Mouse (Mus musculus): ENCODE measurements at regions not wholly inside any gene's neighbourhood (a gene's known extent, or its start where the extent isn't known, plus 50 kb on each side); places are given as distances from the start of the nearest gene placed in this dataset.

DNA sequence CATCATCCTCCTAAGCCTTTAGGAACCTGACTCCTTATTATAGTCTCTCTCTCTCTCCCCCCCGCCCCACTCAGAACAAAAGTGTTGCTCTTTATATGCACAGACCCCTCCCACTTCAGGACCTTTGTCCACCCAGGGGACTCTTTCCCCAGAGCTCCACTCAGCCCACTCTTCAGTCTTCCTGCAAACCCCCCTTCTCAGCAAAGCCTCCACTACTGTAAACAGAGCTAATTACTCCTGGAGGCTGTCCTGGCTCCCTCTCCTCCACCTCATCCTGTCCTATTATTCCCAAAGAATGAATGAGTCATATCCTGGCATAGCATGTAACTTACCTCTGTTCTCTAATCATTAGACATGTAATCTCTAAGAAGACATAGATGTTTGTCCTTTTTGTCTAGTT is 82.8 kb upstream of the Galnt15 start:
- DNase-seq, result no peak

DNA sequence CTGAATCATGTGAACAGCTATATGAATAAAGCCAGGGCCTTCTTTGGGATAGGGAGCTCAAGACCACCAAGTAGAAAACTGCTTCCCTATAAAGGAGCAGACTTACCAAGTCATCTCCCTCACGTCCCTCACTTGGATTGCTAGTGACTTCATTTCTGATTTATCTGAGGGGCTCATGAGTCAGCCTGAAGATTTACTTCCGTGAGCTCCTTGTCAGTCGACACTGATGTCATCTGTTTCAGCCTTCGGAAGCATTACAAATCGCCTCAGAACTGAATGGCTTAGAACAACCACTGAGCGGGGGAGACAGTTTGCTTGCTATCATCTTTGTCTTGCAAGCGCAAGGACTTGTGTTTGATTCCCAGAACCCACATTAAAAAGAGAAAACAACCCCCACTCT is 81.5 kb upstream of the Galnt15 start:
- DNase-seq, result no peak

GRCm38 (mm10) chr14:31951894-31952293 is 76.9 kb upstream of the Galnt15 start:
- no peak for DNase-seq

- DNase-seq, result no peak
Measured at GRCm38 (mm10) chr14:31953783-31954182, 75.0 kb upstream of the Galnt15 start.

DNA sequence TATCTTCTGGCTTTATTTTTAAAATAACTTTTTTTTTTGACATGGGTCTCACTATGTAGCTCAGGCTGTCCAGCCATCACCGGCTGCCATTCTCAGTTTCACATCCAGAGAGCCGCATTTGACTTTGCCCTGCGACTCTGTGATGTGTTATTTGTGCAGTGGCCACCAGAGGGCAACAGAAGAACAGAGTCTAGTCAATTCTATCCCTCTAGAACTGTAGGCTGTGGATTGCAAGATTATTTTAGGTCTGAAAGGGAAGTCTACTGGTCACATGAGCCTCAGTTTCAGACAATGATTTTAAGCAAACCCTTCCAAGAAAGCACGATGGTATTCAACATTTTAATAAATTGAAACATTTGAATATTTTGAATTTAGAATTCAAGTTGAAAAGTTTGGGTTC is 73.8 kb upstream of the Galnt15 start:
- DNase-seq, result peak; percentile 63 to 89

DNA sequence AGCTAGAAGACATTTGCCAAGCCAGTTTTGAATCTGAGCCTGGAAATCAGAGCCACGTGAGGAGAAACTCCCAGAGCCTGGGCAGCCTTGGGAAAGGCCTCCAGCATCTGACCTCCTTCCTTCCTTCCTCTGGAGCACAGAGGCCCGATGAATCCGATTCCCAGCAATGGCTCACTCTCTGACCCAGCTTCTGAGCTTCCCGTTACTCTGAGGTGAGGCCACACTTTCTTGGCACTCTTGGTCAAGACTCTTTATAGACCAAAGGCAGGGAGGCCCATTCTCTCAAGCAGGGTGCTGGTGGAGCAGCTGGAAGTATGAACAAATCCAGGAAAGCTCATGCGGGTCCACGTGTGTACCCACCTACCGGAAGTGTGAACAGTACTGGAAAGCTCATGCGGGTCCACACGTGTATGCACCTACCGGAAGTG is 71.6 kb upstream of the Galnt15 start:
- DNase-seq, result peak; percentile 42 to 45

DNA sequence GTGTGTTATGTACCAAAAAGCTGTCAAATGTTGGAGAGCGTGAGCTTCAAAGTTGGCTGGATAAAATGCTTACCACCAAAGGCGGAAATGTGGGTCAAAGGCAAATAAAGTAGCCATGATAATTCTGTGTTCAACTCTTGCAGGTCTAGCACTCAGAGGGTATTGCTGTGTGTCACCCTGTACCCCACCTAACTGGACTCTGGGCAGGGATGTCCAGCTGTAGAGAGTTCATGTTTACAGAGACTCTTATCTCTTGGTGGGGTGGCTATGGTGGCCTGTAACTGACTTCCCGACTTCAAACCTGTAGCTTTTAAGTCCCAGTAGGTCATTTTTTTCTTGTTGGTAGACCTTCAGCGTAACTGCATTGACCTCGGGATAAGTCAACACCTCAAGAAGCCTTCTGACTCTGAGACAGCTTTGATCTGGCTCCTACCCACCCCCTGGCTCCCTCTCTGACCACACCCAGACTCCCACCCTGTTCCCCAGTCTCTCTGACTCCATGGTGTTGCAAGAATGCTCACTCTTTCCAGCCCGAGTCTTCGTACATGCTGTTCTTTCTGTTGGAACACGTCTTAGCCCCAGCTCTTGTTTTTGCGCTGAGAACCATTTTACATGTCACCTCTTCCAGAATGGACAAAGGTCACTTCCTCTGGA is 68.5 kb upstream of the Galnt15 start:
- DNase-seq, result no peak

DNA sequence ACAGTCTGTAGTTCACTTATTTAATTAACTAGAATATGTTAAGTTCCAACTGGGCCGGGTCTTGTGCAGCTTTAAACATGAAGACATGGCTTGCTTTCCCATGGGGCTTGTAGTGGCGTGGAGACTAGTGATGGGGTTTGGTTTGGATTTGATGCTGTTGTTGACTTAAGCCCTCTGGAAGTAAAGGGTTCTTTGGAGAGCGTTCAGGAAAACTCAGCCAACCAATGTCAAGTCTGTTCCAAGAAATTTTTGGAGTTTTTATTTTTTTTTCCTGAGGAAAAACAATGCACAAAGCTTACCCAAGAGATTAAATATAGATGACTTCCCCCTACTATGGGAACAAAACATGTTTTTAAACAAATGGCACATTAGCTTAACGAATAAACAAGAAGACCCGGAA is 67.3 kb upstream of the Galnt15 start:
- DNase-seq, result no peak

DNA sequence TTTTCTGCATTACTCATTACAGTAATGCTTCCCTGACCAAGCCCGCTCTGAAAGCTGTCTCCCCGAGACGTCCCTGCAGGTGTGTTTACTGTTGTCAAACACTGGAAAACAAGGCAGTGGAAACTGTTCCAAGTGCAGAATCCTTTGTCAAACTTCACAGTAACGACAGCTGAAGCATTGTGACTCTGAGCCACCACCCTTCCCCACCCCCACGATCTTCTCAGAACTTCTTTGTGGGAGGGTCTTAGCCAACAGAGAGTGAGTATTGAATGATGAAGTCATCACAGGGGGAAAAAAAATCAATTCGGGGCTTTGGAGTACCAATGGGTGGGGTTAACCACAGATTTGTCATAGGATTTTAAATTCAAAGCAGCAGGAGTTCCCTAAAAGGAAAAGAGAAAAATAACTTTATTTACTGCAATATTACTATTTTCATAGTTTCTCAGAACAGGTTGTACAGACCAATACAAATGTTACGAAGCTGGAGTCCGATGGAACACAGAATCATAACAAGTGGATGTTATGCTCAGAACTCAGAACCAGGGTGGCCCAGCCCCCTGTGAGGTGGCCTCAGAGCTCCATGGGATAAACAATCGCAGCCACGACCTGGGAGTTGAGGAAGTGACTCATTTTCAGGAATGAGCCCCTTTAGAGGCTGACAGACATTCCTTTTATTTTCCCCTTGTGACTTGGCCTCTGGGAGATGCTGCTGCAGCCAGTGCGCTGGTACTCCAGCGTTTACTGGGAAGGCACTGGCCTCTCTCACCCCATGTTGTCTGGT is 65.5 kb upstream of the Galnt15 start:
- peak; percentile 15 to 18 for DNase-seq

DNA sequence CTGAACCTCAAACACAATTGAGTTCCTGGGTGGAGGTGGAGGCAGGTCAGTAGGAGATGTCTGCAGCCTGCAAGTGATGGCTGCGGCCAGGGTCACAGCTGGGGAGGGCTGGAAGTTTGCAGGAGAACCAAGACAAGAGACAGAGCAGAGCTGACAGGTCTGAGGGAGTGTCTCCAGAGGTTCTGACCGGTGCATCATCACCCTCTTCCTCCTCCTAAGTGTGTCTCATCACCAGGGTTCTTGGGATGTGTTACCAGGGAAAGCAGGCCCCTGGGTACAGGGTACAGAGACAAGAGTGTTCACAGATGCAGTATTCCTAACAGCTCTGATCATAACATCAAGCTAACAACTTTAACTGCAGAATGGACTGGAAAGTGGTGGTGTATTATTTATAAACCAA is 64.7 kb upstream of the Galnt15 start:
- DNase-seq, result no peak

DNA sequence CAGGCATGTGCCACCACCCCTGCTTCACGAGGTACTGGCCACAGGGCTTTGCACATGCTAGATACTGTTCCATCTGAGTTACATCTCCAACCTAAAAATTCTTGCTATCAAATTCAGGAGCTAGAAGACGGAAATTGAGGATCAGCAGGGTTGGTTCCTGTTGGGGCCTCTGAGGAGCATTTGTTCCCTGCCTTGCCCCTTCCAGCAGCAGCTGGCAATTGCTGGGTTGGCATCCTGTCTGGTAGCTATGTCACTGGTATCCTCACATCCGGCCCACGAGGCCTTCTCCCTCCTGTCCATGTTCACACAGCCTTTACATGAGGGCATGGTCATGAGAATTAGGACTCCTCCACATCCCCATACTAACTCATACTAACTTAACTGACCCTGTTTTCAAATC is 64.0 kb upstream of the Galnt15 start:
- DNase-seq, result no peak

GRCm38 (mm10) chr14:31969531-31969930 is 59.3 kb upstream of the Galnt15 start:
- no peak for DNase-seq

DNA sequence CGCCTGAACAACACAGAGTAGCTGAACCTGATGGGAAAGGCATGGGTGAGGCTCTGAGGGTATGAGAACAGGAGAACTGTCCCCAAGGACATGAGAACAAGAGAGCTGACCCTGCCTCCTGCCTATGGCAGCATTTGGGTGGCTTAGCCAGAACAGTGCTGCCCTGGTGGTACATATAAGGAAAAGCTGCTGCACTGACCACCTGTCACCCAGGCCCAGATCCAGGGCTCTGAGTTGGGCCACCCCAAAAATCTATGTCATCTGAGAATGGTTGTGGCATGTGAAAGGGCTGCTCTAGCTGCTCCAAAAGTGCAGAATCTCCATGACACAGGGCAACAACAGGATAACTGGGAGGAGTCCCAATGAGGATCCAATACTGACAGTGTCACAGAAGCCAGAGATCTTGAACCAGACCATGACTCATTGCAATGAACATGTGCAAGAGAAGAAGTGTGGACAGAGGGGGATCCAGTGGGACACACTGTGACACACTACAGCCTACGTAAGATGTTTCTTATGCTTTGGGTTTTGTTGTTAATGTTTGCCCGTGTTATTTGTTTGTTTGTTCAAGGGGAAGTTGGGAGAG is 58.5 kb upstream of the Galnt15 start:
- no peak for DNase-seq

DNA sequence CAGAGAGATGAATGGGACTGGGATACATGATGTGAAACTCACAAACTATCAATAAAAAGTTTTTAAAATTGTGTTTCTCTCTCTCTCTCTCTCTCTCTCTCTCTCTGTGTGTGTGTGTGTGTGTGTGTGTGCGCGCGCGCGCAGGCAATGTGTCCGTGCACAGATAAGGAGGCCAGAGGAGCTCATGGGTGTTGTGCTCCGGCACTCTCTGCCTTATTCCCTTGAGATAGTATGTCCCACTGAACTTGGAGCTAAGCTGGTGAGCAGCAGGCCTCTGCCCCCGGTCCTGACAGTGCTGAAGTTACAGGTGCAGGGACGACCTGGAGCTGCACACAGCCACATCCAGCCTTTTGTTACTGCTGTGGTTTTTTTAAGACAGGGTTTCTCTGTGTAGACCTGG is 57.9 kb upstream of the Galnt15 start:
- no peak for DNase-seq

DNA sequence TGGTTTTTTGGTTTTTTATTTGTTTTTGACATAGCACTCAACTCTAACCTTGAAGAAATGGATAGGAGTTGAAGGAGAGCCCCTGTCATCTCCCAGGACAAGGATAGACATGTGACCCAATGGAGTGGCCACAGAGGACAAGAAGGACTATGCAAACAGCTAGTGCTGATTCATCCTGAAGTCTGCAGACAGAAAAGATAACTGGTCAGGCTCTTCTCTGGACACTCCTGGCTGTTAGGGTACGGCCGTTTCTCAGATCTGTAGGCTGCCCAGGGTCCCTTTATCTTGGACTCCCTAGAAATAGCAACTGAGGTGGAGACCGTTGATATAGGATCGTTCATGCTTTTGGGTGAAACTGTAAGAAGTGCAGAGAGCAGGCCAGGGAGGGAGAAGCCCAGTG is 55.1 kb upstream of the Galnt15 start:
- DNase-seq, result no peak

DNA sequence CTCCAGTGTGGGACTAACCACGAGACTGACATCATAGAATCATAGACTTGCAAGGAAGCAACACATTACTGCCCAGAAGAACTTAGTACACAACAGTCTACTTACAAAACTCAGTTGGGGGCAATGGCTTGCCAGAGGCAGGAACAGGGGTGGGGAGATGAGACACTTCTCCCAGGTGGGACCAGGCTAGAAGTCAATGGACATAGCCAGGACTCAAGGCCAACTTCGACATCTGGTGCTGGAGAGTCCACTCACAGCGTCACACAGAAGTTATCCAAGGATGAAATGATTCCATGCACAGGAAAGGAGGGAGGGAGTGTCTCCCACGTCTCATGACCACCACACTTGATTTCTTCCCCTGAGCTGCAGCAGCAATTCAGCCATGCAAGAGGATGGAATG is 50.6 kb upstream of the Galnt15 start:
- no peak for DNase-seq

DNA sequence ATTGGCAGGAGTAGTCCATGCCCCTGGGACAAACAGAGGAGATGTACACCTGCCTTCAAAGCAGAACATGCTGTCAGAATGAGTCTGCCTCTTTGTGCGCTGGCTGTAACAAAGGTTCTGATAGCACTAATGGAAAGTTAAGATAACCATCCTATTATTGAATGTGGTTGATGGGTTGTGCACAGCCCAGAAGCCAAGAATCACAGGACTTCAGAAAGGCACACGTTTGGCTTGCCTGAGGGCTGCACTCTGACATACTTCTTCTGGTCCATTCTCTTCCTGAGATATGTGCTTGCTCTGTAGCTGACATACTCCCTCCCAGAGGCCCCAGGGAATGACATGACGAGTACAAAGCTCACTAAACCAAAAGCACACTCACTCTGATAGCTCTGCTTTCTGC is 50.1 kb upstream of the Galnt15 start:
- no peak for DNase-seq

Data from kidney, adult 8-10 months (tissue).